22 mouse cellular contexts compared by ENCODE assay signal in genomic region chr5:21489135-21489534, GRCm38 (mm10). TPM values are rescaled to one million over a fixed set of nuclear protein-coding genes. Genes with fewer than 3 reads are reported as not detected.
DNase-seq lines count a peak whose midpoint lies in the region; ATAC-seq and TF ChIP-seq lines count a peak whose summit lies in the region.
"Had no signal": no experiment of that assay in that cellular context is flagged by ENCODE, and none has a peak within 500 bp of the region (broad histone marks: within the 10 kb centered on the region; RNA-seq: fewer than 3 reads in every experiment).

No protein-coding gene starts in this region.

- H3K9ac ChIP-seq in forebrain, embryonic 16.5 days (replicated peaks; ENCODE audit: low read depth, low read length), result no peak overlapping the region
- no peak overlapping the region for H3K9ac ChIP-seq in forebrain, embryonic 11.5 days (ENCODE audit: low read length)
- no peak overlapping the region for H3K9ac ChIP-seq in heart, postnatal 0 days (replicated peaks; ENCODE audit: low read depth, low read length)
- H3K9ac ChIP-seq in midbrain, embryonic 11.5 days (ENCODE audit: low read length), result no peak overlapping the region
- no peak overlapping the region for H3K9ac ChIP-seq in midbrain, embryonic 13.5 days (replicated peaks)
- no peak overlapping the region for H3K9ac ChIP-seq in stomach, embryonic 16.5 days (ENCODE audit: low read length)
- H3K9ac ChIP-seq in liver, embryonic 12.5 days, result no peak overlapping the region
- H3K9ac ChIP-seq: hindbrain, embryonic 15.5 days; liver, postnatal 0 days; neural tube, embryonic 12.5 days had no signal

- intact Hi-C loops in heart, postnatal 36 days (cut with DNase I), result no loop called here

- TF ChIP-seq CTCF in heart, postnatal 0 days (IDR thresholded peaks at IDR 0.05; ENCODE audit: low read depth), result no peak

- H3K9me3 ChIP-seq in forebrain, embryonic 16.5 days (ENCODE audit: control insufficient read depth, low read length), result no peaks in the 10 kb centered on the region
- H3K9me3 ChIP-seq in forebrain, embryonic 11.5 days (ENCODE audit: control insufficient read depth, low read length), result no peaks in the 10 kb centered on the region
- H3K9me3 ChIP-seq in heart, postnatal 0 days (replicated peaks; ENCODE audit: control insufficient read depth, low read length), result no peaks in the 10 kb centered on the region
- no peaks in the 10 kb centered on the region for H3K9me3 ChIP-seq in midbrain, embryonic 11.5 days (ENCODE audit: control insufficient read depth, low read length)
- H3K9me3 ChIP-seq in midbrain, embryonic 13.5 days, result no peaks in the 10 kb centered on the region
- no peaks in the 10 kb centered on the region for H3K9me3 ChIP-seq in stomach, embryonic 16.5 days (replicated peaks; ENCODE audit: control insufficient read depth, low read length)
- H3K9me3 ChIP-seq in liver, embryonic 12.5 days (replicated peaks), result no peaks in the 10 kb centered on the region
- H3K9me3 ChIP-seq: hindbrain, embryonic 15.5 days; midbrain, embryonic 10.5 days; neural tube, embryonic 12.5 days had no signal

- no peak overlapping the region for H3K4me3 ChIP-seq in forebrain, embryonic 16.5 days (replicated peaks; ENCODE audit: low read length)
- H3K4me3 ChIP-seq in forebrain, embryonic 11.5 days (ENCODE audit: low read depth, low read length), result no peak overlapping the region
- H3K4me3 ChIP-seq in heart, postnatal 0 days (ENCODE audit: low read depth, low read length), result no peak overlapping the region
- H3K4me3 ChIP-seq in midbrain, embryonic 11.5 days (ENCODE audit: low read depth, low read length), result no peak overlapping the region
- H3K4me3 ChIP-seq in midbrain, embryonic 13.5 days (replicated peaks), result no peak overlapping the region
- H3K4me3 ChIP-seq in stomach, embryonic 16.5 days (replicated peaks; ENCODE audit: low read length), result no peak overlapping the region
- no peak overlapping the region for H3K4me3 ChIP-seq in liver, embryonic 12.5 days
- H3K4me3 ChIP-seq: erythroblast, embryonic 14.5 days; hindbrain, embryonic 15.5 days; midbrain, embryonic 10.5 days; neural tube, embryonic 12.5 days had no signal

- no peaks in the 10 kb centered on the region for H3K27me3 ChIP-seq in forebrain, embryonic 16.5 days (replicated peaks; ENCODE audit: control insufficient read depth, insufficient read depth, low read length)
- H3K27me3 ChIP-seq in forebrain, embryonic 11.5 days (ENCODE audit: control insufficient read depth, insufficient read depth, low read length), result no peaks in the 10 kb centered on the region
- H3K27me3 ChIP-seq in heart, postnatal 0 days (ENCODE audit: control insufficient read depth, insufficient read depth, low read length), result no peaks in the 10 kb centered on the region
- no peaks in the 10 kb centered on the region for H3K27me3 ChIP-seq in midbrain, embryonic 11.5 days (ENCODE audit: control insufficient read depth, insufficient read depth, low read length)
- H3K27me3 ChIP-seq in midbrain, embryonic 13.5 days, result no peaks in the 10 kb centered on the region
- no peaks in the 10 kb centered on the region for H3K27me3 ChIP-seq in stomach, embryonic 16.5 days (ENCODE audit: control insufficient read depth, insufficient read depth, low read length)
- H3K27me3 ChIP-seq in liver, embryonic 12.5 days (replicated peaks), result no peaks in the 10 kb centered on the region
- H3K27me3 ChIP-seq: hindbrain, embryonic 15.5 days; neural tube, embryonic 12.5 days; Patski had no signal

- H3K4me2 ChIP-seq in forebrain, embryonic 16.5 days (ENCODE audit: low read length), result no peak overlapping the region
- no peak overlapping the region for H3K4me2 ChIP-seq in forebrain, embryonic 11.5 days (ENCODE audit: low read depth, low read length, severe bottlenecking)
- no peak overlapping the region for H3K4me2 ChIP-seq in heart, postnatal 0 days (ENCODE audit: low read depth, low read length)
- H3K4me2 ChIP-seq in midbrain, embryonic 11.5 days, result no peak overlapping the region
- no peak overlapping the region for H3K4me2 ChIP-seq in midbrain, embryonic 13.5 days (replicated peaks)
- H3K4me2 ChIP-seq in stomach, embryonic 16.5 days (ENCODE audit: low read depth, low read length), result no peak overlapping the region
- no peak overlapping the region for H3K4me2 ChIP-seq in liver, embryonic 12.5 days
- H3K4me2 ChIP-seq: hindbrain, embryonic 15.5 days; neural tube, embryonic 12.5 days had no signal

- no peaks in the 10 kb centered on the region for H3K36me3 ChIP-seq in forebrain, embryonic 16.5 days (ENCODE audit: control insufficient read depth, insufficient read depth)
- no peaks in the 10 kb centered on the region for H3K36me3 ChIP-seq in forebrain, embryonic 11.5 days (ENCODE audit: control insufficient read depth, insufficient read depth, low read length)
- H3K36me3 ChIP-seq in heart, postnatal 0 days (replicated peaks; ENCODE audit: control insufficient read depth, insufficient read depth, low read length), result no peaks in the 10 kb centered on the region
- no peaks in the 10 kb centered on the region for H3K36me3 ChIP-seq in midbrain, embryonic 11.5 days (ENCODE audit: control insufficient read depth, insufficient read depth, low read length)
- no peaks in the 10 kb centered on the region for H3K36me3 ChIP-seq in midbrain, embryonic 13.5 days
- H3K36me3 ChIP-seq in stomach, embryonic 16.5 days (ENCODE audit: control insufficient read depth, insufficient read depth, low read length), result no peaks in the 10 kb centered on the region
- no peaks in the 10 kb centered on the region for H3K36me3 ChIP-seq in liver, embryonic 12.5 days
- H3K36me3 ChIP-seq: hindbrain, embryonic 15.5 days; midbrain, embryonic 10.5 days; neural tube, embryonic 12.5 days had no signal

- ATAC-seq in forebrain, embryonic 16.5 days, result peak; percentile 28; the same call in 1 of the 2 replicates
- ATAC-seq in forebrain, embryonic 11.5 days (replicated peaks; ENCODE audit: low FRiP score), result no peak
- ATAC-seq in heart, postnatal 0 days (ENCODE audit: insufficient read depth, low read depth), result no peak
- no peak for ATAC-seq in midbrain, embryonic 11.5 days (ENCODE audit: low FRiP score)
- ATAC-seq in midbrain, embryonic 13.5 days, result no peak
- ATAC-seq in stomach, embryonic 16.5 days (ENCODE audit: insufficient read depth, low FRiP score), result no peak
- no peak for ATAC-seq in liver, embryonic 12.5 days
- ATAC-seq: forebrain, embryonic 14.5 days; liver, postnatal 0 days; Patski had no signal

- DNase-seq in forebrain, embryonic 11.5 days (ENCODE audit: low spot score), result no peak
- DNase-seq in heart, postnatal 0 days (ENCODE audit: low spot score), result no peak
- DNase-seq in heart, postnatal 36 days, result no peak
- peak; percentile 80 for DNase-seq in midbrain, embryonic 11.5 days (ENCODE audit: low spot score, missing footprints)
- DNase-seq: adrenal gland, adult 8-10 months; kidney, adult 11 months; liver; liver, postnatal 0 days; lung, postnatal 36 days; right cerebral cortex, postnatal 4 days; thymus, adult 18-20 months had no signal

- no peak for TF ChIP-seq EP300 in heart, postnatal 0 days (IDR thresholded peaks at IDR 0.05; ENCODE audit: low read depth)

- 66% methylated on average over 4 of the region's 4 CpGs for WGBS in forebrain, embryonic 16.5 days
- 75% methylated on average over 4 of the region's 4 CpGs for WGBS in forebrain, embryonic 11.5 days
- WGBS in heart, postnatal 0 days, result 64% methylated on average over 4 of the region's 4 CpGs
- WGBS in midbrain, embryonic 11.5 days, result 71% methylated on average over 4 of the region's 4 CpGs
- 67% methylated on average over 4 of the region's 4 CpGs for WGBS in midbrain, embryonic 13.5 days
- 59% methylated on average over 4 of the region's 4 CpGs for WGBS in stomach, embryonic 16.5 days
- 79% methylated on average over 4 of the region's 4 CpGs for WGBS in liver, embryonic 12.5 days (ENCODE audit: insufficient replicate concordance)

- peaks cover 5% of the 10 kb centered on the region; the same call in 1 of the 2 replicates for H3K4me1 ChIP-seq in forebrain, embryonic 16.5 days (replicated peaks; ENCODE audit: control insufficient read depth, insufficient read depth, low read length)
- no peaks in the 10 kb centered on the region for H3K4me1 ChIP-seq in forebrain, embryonic 11.5 days (replicated peaks; ENCODE audit: control insufficient read depth, insufficient read depth, low read length)
- peaks cover 8% of the 10 kb centered on the region for H3K4me1 ChIP-seq in heart, postnatal 0 days (ENCODE audit: control insufficient read depth, insufficient read depth)
- H3K4me1 ChIP-seq in midbrain, embryonic 11.5 days (ENCODE audit: control insufficient read depth, insufficient read depth, low read length), result peaks cover 3% of the 10 kb centered on the region; the same call in 1 of the 2 replicates
- no peaks in the 10 kb centered on the region for H3K4me1 ChIP-seq in midbrain, embryonic 13.5 days (replicated peaks)
- H3K4me1 ChIP-seq in stomach, embryonic 16.5 days (ENCODE audit: control insufficient read depth, insufficient read depth, low read length), result peaks cover 7% of the 10 kb centered on the region; the same call in 1 of the 2 replicates
- no peaks in the 10 kb centered on the region for H3K4me1 ChIP-seq in liver, embryonic 12.5 days

- H3K27ac ChIP-seq in forebrain, embryonic 16.5 days (ENCODE audit: low read length), result no peak overlapping the region
- H3K27ac ChIP-seq in forebrain, embryonic 11.5 days (ENCODE audit: low read depth, low read length), result no peak overlapping the region
- peak overlapping the region; percentile 59 for H3K27ac ChIP-seq in heart, postnatal 0 days (ENCODE audit: low read depth)
- H3K27ac ChIP-seq in midbrain, embryonic 11.5 days (ENCODE audit: low read depth, low read length), result no peak overlapping the region
- H3K27ac ChIP-seq in midbrain, embryonic 13.5 days, result no peak overlapping the region
- peak overlapping the region; percentile 46; the same call in 1 of the 2 replicates for H3K27ac ChIP-seq in stomach, embryonic 16.5 days (ENCODE audit: low read length)
- no peak overlapping the region for H3K27ac ChIP-seq in liver, embryonic 12.5 days
- H3K27ac ChIP-seq: hindbrain, embryonic 15.5 days; midbrain, embryonic 10.5 days; neural tube, embryonic 12.5 days had no signal

RNA-seq across cellular contexts. Expression of gene Lrrc17, which starts 54.2 kb away (rescaled TPM):
- 3.3 and 5.0 TPM in 2 replicates for polyA plus RNA-seq in forebrain, embryonic 16.5 days (2015; fragmentation: Nextera tagmentation; extraction: Ambion mirVana)
- polyA plus RNA-seq in forebrain, embryonic 11.5 days (2014; fragmentation: Nextera tagmentation; extraction: Ambion mirVana), result 15.3 and 17.6 TPM in 2 replicates
- 17.5 and 23.1 TPM in 2 replicates for total RNA-seq in heart, postnatal 0 days (2014; rRNA removed; ENCODE audit: low replicate concordance)
- polyA plus RNA-seq in heart, postnatal 0 days (2015; fragmentation: Nextera tagmentation; extraction: Ambion mirVana), result 12.3 and 13.4 TPM in 2 replicates
- 1 to 10 TPM; 2.7 to 3.5 TPM for total RNA-seq in heart, postnatal 36 days (2021)
- polyA plus RNA-seq in midbrain, embryonic 11.5 days (2014; fragmentation: Nextera tagmentation; extraction: Ambion mirVana), result 14.0 and 17.0 TPM in 2 replicates
- polyA plus RNA-seq in midbrain, embryonic 13.5 days (2015; fragmentation: Nextera tagmentation; extraction: Ambion mirVana), result 7.3 and 9.2 TPM in 2 replicates
- 68.7 and 74.7 TPM in 2 replicates for polyA plus RNA-seq in stomach, embryonic 16.5 days (2015; fragmentation: Nextera tagmentation; extraction: Ambion mirVana)
- polyA plus RNA-seq in liver, embryonic 12.5 days (2016; fragmentation: Nextera tagmentation; extraction: Ambion mirVana), result 1.6 and 2.2 TPM in 2 replicates
- polyA plus RNA-seq: cortical plate, adult 2 months; erythroblast, embryonic 14.5 days; Patski had no signal

Comparison
In these comparisons a context has a peak if more than half of its experiments do, and no peak if none do; other contexts are left out.
1. H3K27ac ChIP-seq: peak in heart, postnatal 0 days (single experiment) and stomach, embryonic 16.5 days (single experiment); none in forebrain, embryonic 16.5 days (single experiment), forebrain, embryonic 11.5 days (single experiment), midbrain, embryonic 11.5 days (single experiment), midbrain, embryonic 13.5 days (single experiment) and liver, embryonic 12.5 days (single experiment).